10 mouse cellular contexts compared by ENCODE assay signal in the genomic region with DNA sequence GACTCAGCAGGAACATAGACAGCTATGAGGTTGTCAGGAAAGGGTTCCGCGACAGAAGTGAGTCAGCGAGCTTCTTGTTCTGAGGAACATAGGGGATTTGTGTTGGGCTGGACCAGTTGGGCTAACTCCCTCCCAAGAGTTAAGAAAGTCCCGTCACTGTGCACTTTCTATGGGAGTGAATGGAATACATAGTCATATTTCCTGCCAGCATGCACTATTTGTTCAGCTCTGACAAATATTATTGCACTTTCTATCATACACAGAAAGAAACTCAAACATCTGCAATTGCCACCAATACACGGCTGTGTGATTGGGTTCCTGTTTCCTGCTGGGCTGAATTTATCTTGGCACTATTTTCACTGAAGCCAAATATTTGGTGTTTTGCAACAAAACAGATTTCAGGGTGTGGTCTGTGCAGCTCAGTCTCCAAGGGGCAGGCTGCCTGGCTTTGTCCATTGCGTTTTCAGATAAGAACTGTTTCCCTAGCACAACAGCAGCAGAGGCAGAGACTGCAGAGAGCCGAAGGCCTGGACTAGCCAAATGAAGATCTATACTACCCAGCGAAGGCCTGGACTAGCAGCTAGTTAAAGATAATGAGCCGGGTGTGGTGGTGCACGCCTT. TPM values are rescaled to one million over a fixed set of nuclear protein-coding genes. Genes with fewer than 3 reads are reported as not detected.
DNase-seq lines count a peak whose midpoint lies in the region; ATAC-seq lines count a peak whose summit lies in the region.
"Had no signal": no experiment of that assay in that cellular context is flagged by ENCODE, and none has a peak within 500 bp of the region (broad histone marks: within the 10 kb centered on the region; RNA-seq: fewer than 3 reads in every experiment).

No protein-coding gene starts in this region.

- no peak overlapping the region for H3K27ac ChIP-seq in liver, embryonic 12.5 days
- peak overlapping the region; percentile 44 for H3K27ac ChIP-seq in stomach, embryonic 15.5 days
- no peak overlapping the region for H3K27ac ChIP-seq in midbrain, embryonic 10.5 days (replicated peaks)
- H3K27ac ChIP-seq: forebrain, embryonic 15.5 days had no signal

- 47% methylated on average over 10 of the region's 10 CpGs for WGBS in liver, embryonic 12.5 days (ENCODE audit: insufficient replicate concordance)
- 68% methylated on average over 10 of the region's 10 CpGs for WGBS in stomach, embryonic 15.5 days
- 89% methylated on average over 10 of the region's 10 CpGs for WGBS in midbrain, embryonic 10.5 days

- peaks cover 9% of the 10 kb centered on the region for H3K4me1 ChIP-seq in liver, embryonic 12.5 days
- no peaks in the 10 kb centered on the region for H3K4me1 ChIP-seq in stomach, embryonic 15.5 days
- no peaks in the 10 kb centered on the region for H3K4me1 ChIP-seq in midbrain, embryonic 10.5 days
- H3K4me1 ChIP-seq: forebrain, embryonic 15.5 days had no signal

- peaks cover 3% of the 10 kb centered on the region; the same call in 1 of the 2 replicates for H3K27me3 ChIP-seq in liver, embryonic 12.5 days (replicated peaks)
- H3K27me3 ChIP-seq in stomach, embryonic 15.5 days (replicated peaks) = no peaks in the 10 kb centered on the region
- H3K27me3 ChIP-seq in midbrain, embryonic 10.5 days (ENCODE audit: low read depth, poor library complexity, severe bottlenecking) = no peaks in the 10 kb centered on the region; the same call in 1 of the 2 replicates

- no peak overlapping the region for H3K4me3 ChIP-seq in liver, embryonic 12.5 days
- H3K4me3 ChIP-seq in stomach, embryonic 15.5 days (replicated peaks) = no peak overlapping the region
- H3K4me3 ChIP-seq in midbrain, embryonic 10.5 days = no peak overlapping the region
- H3K4me3 ChIP-seq: forebrain, embryonic 15.5 days had no signal

- peak; percentile 40; the same call in 1 of the 2 replicates for ATAC-seq in granulocyte monocyte progenitor cell, adult 5-6 weeks (replicated peaks; ENCODE audit: poor library complexity, severe bottlenecking)
- ATAC-seq in liver, embryonic 12.5 days = peak; percentile 79
- ATAC-seq in stomach, embryonic 15.5 days (ENCODE audit: insufficient read depth, low FRiP score, low read depth) = no peak; the same call in 1 of the 2 replicates
- ATAC-seq: forebrain, embryonic 15.5 days had no signal

- peaks cover 5% of the 10 kb centered on the region; the same call in 1 of the 2 replicates for H3K9me3 ChIP-seq in liver, embryonic 12.5 days (replicated peaks)
- 0 out of 2 replicates have a peak, but pooled peaks cover 3% of the 10 kb centered on the region for H3K9me3 ChIP-seq in stomach, embryonic 15.5 days
- H3K9me3 ChIP-seq in midbrain, embryonic 10.5 days (replicated peaks) = peaks cover 5% of the 10 kb centered on the region
- H3K9me3 ChIP-seq: forebrain, embryonic 15.5 days had no signal

- DNase-seq in kidney, postnatal 14 days = peak; percentile 19
- no peak for DNase-seq in kidney, adult 18-20 months
- DNase-seq in midbrain, embryonic 10.5 days (ENCODE audit: low spot score) = no peak
- DNase-seq in cerebellum, adult 9-11 months = no peak
- DNase-seq: cerebellum, adult 11 months; kidney, postnatal 25 days had no signal

- no peaks in the 10 kb centered on the region for H3K36me3 ChIP-seq in liver, embryonic 12.5 days
- H3K36me3 ChIP-seq in stomach, embryonic 15.5 days = no peaks in the 10 kb centered on the region
- H3K36me3 ChIP-seq in midbrain, embryonic 10.5 days = no peaks in the 10 kb centered on the region
- H3K36me3 ChIP-seq: forebrain, embryonic 15.5 days had no signal

- H3K9ac ChIP-seq in liver, embryonic 12.5 days = no peak overlapping the region
- no peak overlapping the region for H3K9ac ChIP-seq in stomach, embryonic 15.5 days
- H3K9ac ChIP-seq: forebrain, embryonic 15.5 days had no signal

- no peak overlapping the region for H3K4me2 ChIP-seq in liver, embryonic 12.5 days
- H3K4me2 ChIP-seq in stomach, embryonic 15.5 days = no peak overlapping the region
- H3K4me2 ChIP-seq: forebrain, embryonic 15.5 days had no signal

RNA-seq across cellular contexts. Expression of gene Mia3, which starts 9.1 kb away (rescaled TPM):
- 68.4 and 74.4 TPM in 2 replicates for total RNA-seq in granulocyte monocyte progenitor cell, adult 5-6 weeks (2014; fragmentation: Nextera tagmentation)
- total RNA-seq in granulocyte monocyte progenitor cell, adult 5-6 weeks (2017) = 89.9 and 152 TPM in 2 replicates
- polyA plus RNA-seq in liver, embryonic 12.5 days (2016; fragmentation: Nextera tagmentation; extraction: Ambion mirVana) = 48.0 and 49.3 TPM in 2 replicates
- polyA plus RNA-seq in stomach, embryonic 15.5 days (2015; fragmentation: Nextera tagmentation; extraction: Ambion mirVana) = 90.0 and 103 TPM in 2 replicates
- 83.8 and 95.2 TPM in 2 replicates for polyA plus RNA-seq in midbrain, embryonic 10.5 days (2016; fragmentation: Nextera tagmentation; extraction: Ambion mirVana)

RNA-seq across cellular contexts. Expression of gene Taf1a, which starts 10.3 kb away (rescaled TPM):
- 19.1 and 21.0 TPM in 2 replicates for total RNA-seq in granulocyte monocyte progenitor cell, adult 5-6 weeks (2014; fragmentation: Nextera tagmentation)
- total RNA-seq in granulocyte monocyte progenitor cell, adult 5-6 weeks (2017) = 22.1 and 25.3 TPM in 2 replicates
- 9.5 and 9.6 TPM in 2 replicates for polyA plus RNA-seq in liver, embryonic 12.5 days (2016; fragmentation: Nextera tagmentation; extraction: Ambion mirVana)
- 18.6 and 19.0 TPM in 2 replicates for polyA plus RNA-seq in stomach, embryonic 15.5 days (2015; fragmentation: Nextera tagmentation; extraction: Ambion mirVana)
- polyA plus RNA-seq in midbrain, embryonic 10.5 days (2016; fragmentation: Nextera tagmentation; extraction: Ambion mirVana) = 19.8 and 24.3 TPM in 2 replicates

RNA-seq across cellular contexts. Expression of gene Hhipl2, which starts 39.6 kb away (rescaled TPM):
- total RNA-seq in granulocyte monocyte progenitor cell, adult 5-6 weeks (2014; fragmentation: Nextera tagmentation) = not detected in 2 replicates
- total RNA-seq in granulocyte monocyte progenitor cell, adult 5-6 weeks (2017) = not detected in 2 replicates
- polyA plus RNA-seq in liver, embryonic 12.5 days (2016; fragmentation: Nextera tagmentation; extraction: Ambion mirVana) = 0.05 TPM in 2 replicates
- 0.10 and 0.67 TPM in 2 replicates for polyA plus RNA-seq in stomach, embryonic 15.5 days (2015; fragmentation: Nextera tagmentation; extraction: Ambion mirVana)
- 0.11 TPM in 1 of 2 replicates, not detected in the other for polyA plus RNA-seq in midbrain, embryonic 10.5 days (2016; fragmentation: Nextera tagmentation; extraction: Ambion mirVana)
